Mouse (Mus musculus) testis, postnatal 10 days (tissue): ENCODE results near the gene Srarp.

Experiments
- DNase-seq: peaks from one replicate; pipeline ENCODE4 v3.0.0; 2021; ENCODE audit warnings: low spot score

Gene Srarp

GRCm38 (mm10) chr4:141389366-141390150 lies 46.3 kb downstream of the Srarp start:
- DNase-seq = no peak

- no peak for DNase-seq
These were observed 48.0 kb downstream of the Srarp start for GRCm38 (mm10) chr4:141387933-141388332.

GRCm38 (mm10) chr4:141387093-141387784 lies 48.7 kb downstream of the Srarp start:
- peak; percentile 86 for DNase-seq

GRCm38 (mm10) chr4:141386150-141386549 lies 49.8 kb downstream of the Srarp start:
- no peak for DNase-seq

GRCm38 (mm10) chr4:141385275-141385674 lies 50.6 kb downstream of the Srarp start:
- DNase-seq = peak; percentile 59
